Mouse (Mus musculus) induced T-regulatory cell, adult 2 months (primary cell): Measurements from ENCODE around the gene Ankle1.
A peak's percentile ranks its signal among the peaks of the same experiment; 100 is the strongest.

Experiments used
- DNase-seq: peaks from one replicate; pipeline ENCODE4 v3.0.0-alpha.2; 2012; ENCODE audit warnings: low read depth

The Ankle1 gene

GRCm38 (mm10) chr8:71405401-71406098 lies at the start of gene Ankle1:
TSS of gene Ankle1 (plus strand) at chr8:71406010.
- DNase-seq, result peak; percentile 97

- DNase-seq, result no peak
Measured at GRCm38 (mm10) chr8:71358026-71358425, 47.8 kb upstream of the Ankle1 start.

- peak; percentile 99 for DNase-seq
Measured at GRCm38 (mm10) chr8:71366771-71367528, 38.9 kb upstream of the Ankle1 start, which contains the start of gene Use1. TSS of gene Use1 (plus strand) at chr8:71366848.

GRCm38 (mm10) chr8:71367529-71368176 lies 38.2 kb upstream of the Ankle1 start:
- no peak for DNase-seq

- DNase-seq, result no peak
Measured at GRCm38 (mm10) chr8:71368366-71368765, 37.4 kb upstream of the Ankle1 start.

GRCm38 (mm10) chr8:71369040-71369718 lies 36.6 kb upstream of the Ankle1 start:
- DNase-seq, result no peak

GRCm38 (mm10) chr8:71370711-71371235 lies 35.0 kb upstream of the Ankle1 start:
- DNase-seq, result no peak

GRCm38 (mm10) chr8:71371236-71371848 lies 34.5 kb upstream of the Ankle1 start, which contains the start of gene Ocel1:
TSS of gene Ocel1 (plus strand) at chr8:71371298.
- DNase-seq, result peak; percentile 99

GRCm38 (mm10) chr8:71372427-71372826 lies 33.4 kb upstream of the Ankle1 start:
- no peak for DNase-seq

GRCm38 (mm10) chr8:71373000-71373399 lies 32.8 kb upstream of the Ankle1 start:
- DNase-seq, result no peak

GRCm38 (mm10) chr8:71374616-71375206 lies 31.1 kb upstream of the Ankle1 start:
- DNase-seq, result no peak

GRCm38 (mm10) chr8:71375581-71376422 lies 30.0 kb upstream of the Ankle1 start:
- peak; percentile 76 for DNase-seq

GRCm38 (mm10) chr8:71376423-71377030 lies 29.3 kb upstream of the Ankle1 start:
- DNase-seq, result no peak

- no peak for DNase-seq
Measured at GRCm38 (mm10) chr8:71379008-71379407, 26.8 kb upstream of the Ankle1 start.

- no peak for DNase-seq
Measured at GRCm38 (mm10) chr8:71379512-71380075, 26.2 kb upstream of the Ankle1 start.

GRCm38 (mm10) chr8:71380178-71381171 lies 25.3 kb upstream of the Ankle1 start:
- DNase-seq, result peak; percentile 46

- DNase-seq, result peak; percentile 65
Measured at GRCm38 (mm10) chr8:71381421-71381970, 24.3 kb upstream of the Ankle1 start, which contains the start of gene Nr2f6. TSS of gene Nr2f6 (minus strand) at chr8:71381960.
